Mouse (Mus musculus) CH12.LX (cell line): ENCODE data around the gene Tshz2. TPM values are rescaled to one million over a fixed set of nuclear protein-coding genes. Genes with fewer than 3 reads are reported as not detected.
A peak's percentile ranks its signal among the peaks of the same experiment; 100 is the strongest.

Experiments used
- DNase-seq: peaks from one replicate; pipeline ENCODE4 v3.0.0-alpha.2; 2013; ENCODE audit errors: extremely low read depth
- H3K27ac ChIP-seq: 2 replicates; pipeline ENCODE4 v1.5.1; 2012; ENCODE audit warnings: low read depth, mild to moderate bottlenecking, control low read depth, moderate library complexity; ENCODE audit not compliant: insufficient read depth
- H3K27me3 ChIP-seq: replicated peaks from 2 replicates; pipeline ENCODE3; 2012; ENCODE audit warnings: inconsistent platforms
- H3K36me3 ChIP-seq, 2 experiments: replicated peaks in 1 of 2; 2 replicates each; pipeline versions ENCODE3 to v1.6.1; 2012; ENCODE audit warnings: inconsistent platforms in 1 of 2, low read length in 1 of 2, mild to moderate bottlenecking in 1 of 2, mixed read lengths in 1 of 2, moderate library complexity in 1 of 2; ENCODE audit not compliant: control insufficient read depth in 1 of 2, insufficient read depth in 1 of 2
- H3K4me1 ChIP-seq, 2 experiments: 2 replicates each; pipeline ENCODE4 v1.6.1; 2012; ENCODE audit warnings: inconsistent platforms in 1 of 2, moderate library complexity in 1 of 2; ENCODE audit not compliant: insufficient read depth in 2 of 2, control insufficient read depth in 1 of 2
- H3K4me2 ChIP-seq: 2 replicates; pipeline ENCODE4 v1.6.1; 2012; ENCODE audit warnings: low read depth, mild to moderate bottlenecking, control low read depth; ENCODE audit not compliant: poor library complexity, insufficient read depth, severe bottlenecking
- H3K4me3 ChIP-seq, 3 experiments: fragments of 150-350 bp in 1 of 3; sonication (generic) in 1 of 3; replicated peaks in 1 of 3; 2 replicates each; pipeline versions ENCODE3 to v1.5.1; 2011 to 2012; ENCODE audit warnings: low read depth in 2 of 3, low read length in 2 of 3, mild to moderate bottlenecking in 2 of 3, moderate library complexity in 2 of 3, control low read depth in 1 of 3, improper control_type of control experiment in 1 of 3, inconsistent platforms in 1 of 3, mixed read lengths in 1 of 3; ENCODE audit not compliant: poor library complexity in 1 of 3
- H3K79me2 ChIP-seq: replicated peaks from 2 replicates; pipeline ENCODE4 v1.6.1; 2012; ENCODE audit warnings: mild to moderate bottlenecking, moderate library complexity; ENCODE audit not compliant: control insufficient read depth, poor library complexity, insufficient read depth, severe bottlenecking; ENCODE audit errors: extremely low read depth
- H3K9ac ChIP-seq: 2 replicates; pipeline ENCODE4 v1.6.1; 2012; ENCODE audit warnings: low read depth, mild to moderate bottlenecking, control low read depth, moderate library complexity; ENCODE audit not compliant: insufficient read depth
- H3K9me3 ChIP-seq: replicated peaks from 2 replicates; pipeline ENCODE3; 2012; ENCODE audit warnings: low read length, inconsistent platforms, mixed read lengths
- CHD2 ChIP-seq: IDR thresholded peaks from 2 replicates; pipeline ENCODE4 v1.6.1; 2011; ENCODE audit warnings: low read length, improper control_type of control experiment
- CTCF ChIP-seq, 2 experiments: IDR thresholded peaks in 1 of 2; conservative IDR thresholded peaks in 1 of 2; 2 replicates each; pipeline ENCODE4 v1.5.1; 2011 to 2012; ENCODE audit warnings: low read depth in 2 of 2, low read length in 2 of 2, improper control_type of control experiment in 1 of 2, inconsistent platforms in 1 of 2, mild to moderate bottlenecking in 1 of 2, moderate library complexity in 1 of 2
- KAT2A ChIP-seq: IDR thresholded peaks from 2 replicates; pipeline ENCODE4 v1.6.1; 2012; ENCODE audit warnings: low read length, improper control_type of control experiment, inconsistent platforms; ENCODE audit not compliant: insufficient replicate concordance
- MAFK ChIP-seq: IDR thresholded peaks from 2 replicates; pipeline ENCODE4 v1.6.1; 2011; ENCODE audit warnings: low read length, improper control_type of control experiment; ENCODE audit not compliant: insufficient replicate concordance
- MAX ChIP-seq: IDR thresholded peaks from 2 replicates; pipeline ENCODE4 v1.6.1; 2011; ENCODE audit warnings: low read length, improper control_type of control experiment
- MAZ ChIP-seq: IDR thresholded peaks from 2 replicates; pipeline ENCODE4 v1.6.1; 2012; ENCODE audit warnings: low read depth, mild to moderate bottlenecking, inconsistent platforms, low read length, improper control_type of control experiment, moderate library complexity
- MYC ChIP-seq: IDR thresholded peaks from 2 replicates; pipeline ENCODE4 v1.6.1; 2011; ENCODE audit warnings: low read depth, mild to moderate bottlenecking, improper control_type of control experiment, low read length
- PAX5 ChIP-seq: IDR thresholded peaks from 2 replicates; pipeline ENCODE4 v1.6.1; 2012; ENCODE audit warnings: low read length, inconsistent platforms, mixed read lengths
- RAD21 ChIP-seq: IDR thresholded peaks from 2 replicates; pipeline ENCODE4 v1.6.1; 2011; ENCODE audit warnings: low read depth, mild to moderate bottlenecking, low read length, improper control_type of control experiment, moderate library complexity
- SMC3 ChIP-seq: IDR thresholded peaks from 2 replicates; pipeline ENCODE4 v1.6.1; 2011; ENCODE audit warnings: low read depth, low read length, improper control_type of control experiment
- TCF12 ChIP-seq: IDR thresholded peaks from 2 replicates; pipeline ENCODE4 v1.6.1; 2014; ENCODE audit warnings: low read depth, mild to moderate bottlenecking, inconsistent platforms, low read length, improper control_type of control experiment
- UBTF ChIP-seq: IDR thresholded peaks from 2 replicates; pipeline ENCODE4 v1.6.1; 2012; ENCODE audit warnings: low read depth, mild to moderate bottlenecking, inconsistent platforms, low read length, improper control_type of control experiment, moderate library complexity
- ZKSCAN1 ChIP-seq: IDR thresholded peaks from 2 replicates; pipeline ENCODE4 v1.6.1; 2012; ENCODE audit warnings: low read depth, inconsistent platforms, low read length, improper control_type of control experiment, borderline replicate concordance
- ZNF384 ChIP-seq: IDR thresholded peaks from 2 replicates; pipeline ENCODE4 v1.6.1; 2012; ENCODE audit warnings: low read depth, low read length, improper control_type of control experiment, inconsistent platforms
- dilution Hi-C: fragments of 300-500 bp; cut with MboI; formaldehyde crosslinking; loops from 2 replicates; pipeline ENCODE4 v1.14.3; 2020; ENCODE audit warnings: low sequenced_read_pairs; ENCODE audit not compliant: extremely low pct_unique_long_range_greater_than_20kb, extremely low pct_ligation_motif_present
- in situ Hi-C: fragments of 300-500 bp; cut with MboI; formaldehyde crosslinking; loops from 3 replicates; pipeline ENCODE4 v1.14.3; 2019; ENCODE audit warnings: low sequenced_read_pairs, low pct_ligation_motif_present, low pct_unique_long_range_greater_than_20kb, mixed read lengths
- polyA plus RNA-seq: library from polyadenylated mRNA; unstranded; fragments of >175 nt; gene quantifications from 2 replicates; pipeline ENCODE4 v1.2.1, GENCODE M21; 2012; ENCODE audit warnings: low read depth; ENCODE audit not compliant: insufficient read length
- total RNA-seq, 2 experiments: library from RNA; depleted of rRNA; stranded (reverse); fragments of 300-350 nt in 1 of 2; fragments of >200 nt in 1 of 2; gene quantifications; 2 replicates each; pipeline ENCODE4 v1.2.3; 2012 to 2014

Tshz2 gene
- total and polyA plus RNA-seq, 3 experiments: not detected

DNA sequence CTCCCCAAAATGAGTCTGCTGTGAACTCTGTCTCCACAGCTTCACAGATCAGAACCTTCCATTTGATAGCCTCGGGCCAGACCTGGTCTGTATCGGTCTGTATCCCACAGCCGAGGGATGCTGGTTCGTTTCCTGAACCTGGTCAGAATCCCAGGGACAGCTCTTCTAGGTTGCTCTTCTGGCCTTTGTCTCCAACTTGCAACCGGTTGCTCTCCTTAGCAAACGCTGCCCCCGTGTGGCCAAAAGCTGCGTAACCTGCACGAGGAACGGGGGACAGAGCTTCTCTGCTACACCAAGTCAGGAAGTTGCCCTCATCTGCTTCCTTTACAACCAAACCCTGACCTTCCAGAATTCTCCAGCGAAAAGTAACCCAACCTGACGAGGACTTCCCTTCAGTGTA, 468.3 kb downstream of the Tshz2 start (continued):
- no peak for TF ChIP-seq KAT2A
- TF ChIP-seq MYC: peak; percentile 67; the same call in 1 of the 2 replicates
- no peak for TF ChIP-seq UBTF
- no peak for TF ChIP-seq ZKSCAN1
- TF ChIP-seq MAFK: no peak

GRCm38 (mm10) chr2:170101932-170102331, 469.1 kb downstream of the Tshz2 start:
- in situ Hi-C loops (loop anchor here (25.0 kb wide), 1 partner anchor 410 kb away; no protein-coding TSS in a partner anchor), dilution Hi-C loops (no loop called here)
- peaks cover 0 to 4% of the 10 kb centered on the region in 2 experiments; a peak in 1 of 4 replicates for H3K4me1 ChIP-seq
- H3K27me3 ChIP-seq: peaks cover 2% of the 10 kb centered on the region
- no peak overlapping the region for H3K9ac ChIP-seq
- no peak overlapping the region for H3K4me2 ChIP-seq
- no peaks in the 10 kb centered on the region for H3K79me2 ChIP-seq
- peaks cover 0 to 18% of the 10 kb centered on the region in 2 experiments for H3K36me3 ChIP-seq
- no peak overlapping the region for H3K27ac ChIP-seq
- TF ChIP-seq SMC3: peak; percentile 16; the same call in 1 of the 2 replicates
- TF ChIP-seq UBTF: no peak
- peak; percentile 5 for TF ChIP-seq RAD21
- TF ChIP-seq CTCF (conservative IDR thresholded peaks at IDR 0.05 in 1 of 2, IDR thresholded peaks at IDR 0.05 in 1 of 2; ENCODE audit: low read depth in 2 of 2, low read length in 2 of 2): peak in 1 of 2 experiments; percentile 53; a peak in 2 of 4 replicates
- DNase-seq: no peak
- no peak overlapping the region for H3K4me3 ChIP-seq
- H3K9me3 ChIP-seq: no peaks in the 10 kb centered on the region

DNA sequence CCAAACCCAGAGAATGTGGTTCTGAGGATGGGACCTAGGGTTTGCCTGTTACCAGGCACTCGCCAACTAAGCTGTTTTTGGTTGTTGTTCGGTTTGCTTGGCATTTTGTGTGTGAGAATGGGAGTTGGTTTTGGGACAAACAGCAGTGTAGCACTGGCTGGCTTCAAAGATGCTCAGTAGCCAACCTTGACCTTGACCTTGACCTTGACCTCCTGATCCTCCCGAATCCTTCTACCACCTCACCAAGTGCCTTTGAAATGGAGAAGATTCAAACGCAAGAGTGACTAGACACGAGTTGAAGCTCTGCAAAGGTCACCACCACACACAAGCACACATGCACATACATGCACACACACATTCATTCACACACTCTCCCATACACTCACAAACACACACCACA, 470.5 kb downstream of the Tshz2 start:
- Histone ChIP-seq H3K27me3 (no peaks in the 10 kb centered on the region), H3K4me2 (no peak overlapping the region), H3K36me3 (peaks cover 10 to 32% of the 10 kb centered on the region in 2 experiments), H3K4me3 (no peak overlapping the region), H3K79me2 (no peaks in the 10 kb centered on the region; the same call in 1 of the 2 replicates), H3K4me1 (peaks cover 0 to 4% of the 10 kb centered on the region in 2 experiments; a peak in 1 of 4 replicates), H3K9me3 (no peaks in the 10 kb centered on the region), H3K27ac (no peak overlapping the region), H3K9ac (no peak overlapping the region)
- dilution Hi-C loops (no loop called here), in situ Hi-C loops (loop anchor here (25.0 kb wide), 1 partner anchor 409 kb away; no protein-coding TSS in a partner anchor)
- DNase-seq: no peak
- TF ChIP-seq ZNF384: no peak
- no peak for TF ChIP-seq TCF12
- TF ChIP-seq MAZ: no peak
- TF ChIP-seq MAX: no peak
- no peak for TF ChIP-seq CHD2
- no peak for TF ChIP-seq PAX5
